Mouse (Mus musculus) cortical plate, adult 2 months (tissue): ENCODE results near the gene Adamts15.

ENCODE experiments used
- CTCF ChIP-seq: fragments of 200-500 bp; IDR thresholded peaks from 2 replicates; pipeline ENCODE4 v1.5.1; 2011; ENCODE audit warnings: mild to moderate bottlenecking, control low read depth, low read length; ENCODE audit not compliant: insufficient read depth; ENCODE audit errors: extremely low read depth
- POLR2A ChIP-seq: fragments of 200-500 bp; IDR thresholded peaks from 2 replicates; pipeline ENCODE4 v1.6.1; 2011; ENCODE audit warnings: mild to moderate bottlenecking, low read length, control low read depth; ENCODE audit not compliant: insufficient read depth; ENCODE audit errors: extremely low read depth

- TF ChIP-seq CTCF = no peak
- no peak for TF ChIP-seq POLR2A
These were observed 21.1 kb upstream of the Adamts15 start for GRCm38 (mm10) chr9:30943341-30943740.
